Mouse (Mus musculus): Measurements from ENCODE around the gene Rsrc2.

The Rsrc2 gene

DNA sequence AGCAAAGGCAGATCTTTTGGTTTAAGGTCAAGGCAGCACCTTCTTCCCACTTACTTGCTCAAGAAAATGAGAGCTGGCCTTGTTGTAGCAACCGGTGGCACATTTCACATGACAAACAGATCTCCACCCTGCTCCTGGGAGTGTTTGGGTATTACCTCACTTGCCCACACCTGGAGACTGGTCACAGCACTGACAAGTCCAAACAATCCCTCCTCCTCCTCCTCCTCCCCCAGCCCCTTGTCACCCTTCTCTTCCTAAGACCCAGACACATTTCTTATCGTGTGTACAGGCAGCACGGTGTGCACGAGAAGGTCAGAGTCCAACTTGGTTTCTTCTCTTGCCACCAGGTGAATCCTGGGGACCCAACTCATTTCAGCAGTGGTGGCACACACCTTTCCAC lies 52.3 kb downstream of the Rsrc2 start:
- DNase-seq (ENCODE audit: low read depth): no peak

DNA sequence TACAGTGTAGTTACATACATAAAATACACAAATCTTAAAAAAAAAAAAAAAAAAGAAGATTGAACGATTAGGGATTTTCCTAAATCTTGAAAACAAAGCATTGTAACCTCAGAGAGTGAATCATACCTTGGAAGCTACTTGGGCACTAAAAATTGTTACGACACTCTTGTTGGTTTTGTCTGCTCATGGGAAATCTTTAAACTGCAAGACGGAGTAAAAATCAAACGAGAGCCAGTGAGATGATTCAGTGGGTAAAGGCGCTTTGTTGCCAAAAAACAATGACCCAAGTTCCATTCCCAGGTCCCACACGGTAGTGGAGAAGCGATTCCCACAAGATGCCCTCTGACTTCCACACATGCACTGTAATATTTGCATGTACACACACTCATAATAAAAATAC lies 53.0 kb downstream of the Rsrc2 start:
- no peak for DNase-seq (ENCODE audit: low read depth)

DNA sequence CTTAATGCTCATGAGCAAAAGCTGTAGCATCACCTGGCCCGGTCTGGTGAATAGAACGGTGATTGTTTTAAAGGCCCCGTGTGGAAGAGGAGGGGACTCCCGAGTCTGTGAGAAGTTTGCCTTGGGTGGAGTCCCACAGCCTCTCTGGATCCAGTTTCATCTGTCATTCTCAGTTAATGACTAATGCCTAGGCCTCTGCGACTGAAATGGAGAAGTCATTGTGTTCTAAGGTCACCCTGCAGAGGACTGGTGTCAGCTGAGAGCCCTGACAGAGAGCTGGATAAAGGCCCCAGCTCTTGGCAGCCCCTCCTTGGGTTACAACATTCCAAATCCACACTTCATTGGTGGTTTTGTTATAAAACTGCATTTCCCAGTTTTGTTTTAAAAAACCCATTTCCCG lies 54.7 kb downstream of the Rsrc2 start:
- DNase-seq (ENCODE audit: low read depth): no peak

DNA sequence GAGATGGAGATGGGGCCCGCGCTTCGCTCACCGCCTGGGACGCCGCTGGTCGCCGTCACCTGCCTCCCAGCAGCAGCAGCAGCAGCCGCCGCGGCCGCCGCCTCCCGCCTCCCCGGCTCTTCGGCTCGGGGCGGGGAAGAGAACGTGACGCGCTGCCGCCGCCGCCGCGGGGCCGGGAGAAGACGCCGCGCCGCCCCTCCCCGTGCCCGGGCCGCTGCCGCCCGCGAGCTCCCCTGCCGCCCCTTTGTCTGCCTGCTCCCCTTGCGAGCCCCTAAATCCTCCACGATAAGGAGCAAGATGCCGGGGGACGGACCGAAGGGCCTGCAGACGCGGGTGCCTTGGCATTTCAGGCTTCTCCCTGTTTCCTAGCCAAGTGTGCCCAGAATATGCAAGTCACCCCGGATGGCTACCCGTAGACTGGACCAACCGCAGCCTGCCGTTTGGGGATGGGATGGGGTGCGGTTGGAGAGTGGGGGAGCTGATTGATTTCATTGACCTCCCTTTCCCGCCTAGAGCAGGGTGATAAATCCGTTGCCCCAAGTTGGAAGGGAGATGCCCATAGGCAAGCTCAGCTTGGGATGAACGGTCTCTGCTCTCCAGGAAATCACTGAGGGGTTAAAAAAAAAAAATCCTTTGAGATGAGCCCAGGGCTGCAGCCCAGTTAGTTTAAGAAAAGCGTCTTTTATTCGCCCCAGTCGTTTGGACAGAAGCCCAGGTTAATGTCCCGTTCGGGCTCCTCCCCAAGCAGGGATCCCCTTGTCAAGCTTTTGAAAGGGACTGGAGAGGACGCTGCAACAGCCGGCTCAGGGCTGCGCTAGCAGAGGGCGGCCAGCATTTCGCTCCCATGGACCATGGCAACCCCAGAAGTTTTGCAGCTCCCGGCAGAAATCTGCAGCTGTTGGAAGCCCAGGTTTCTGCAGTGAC lies 64.7 kb downstream of the Rsrc2 start, which contains the start of gene Clip1:
Clip1 (minus strand) TSS at position 398 of the 924 bp plus-strand sequence.
- DNase-seq (ENCODE audit: low read depth): peak; percentile 79

DNA sequence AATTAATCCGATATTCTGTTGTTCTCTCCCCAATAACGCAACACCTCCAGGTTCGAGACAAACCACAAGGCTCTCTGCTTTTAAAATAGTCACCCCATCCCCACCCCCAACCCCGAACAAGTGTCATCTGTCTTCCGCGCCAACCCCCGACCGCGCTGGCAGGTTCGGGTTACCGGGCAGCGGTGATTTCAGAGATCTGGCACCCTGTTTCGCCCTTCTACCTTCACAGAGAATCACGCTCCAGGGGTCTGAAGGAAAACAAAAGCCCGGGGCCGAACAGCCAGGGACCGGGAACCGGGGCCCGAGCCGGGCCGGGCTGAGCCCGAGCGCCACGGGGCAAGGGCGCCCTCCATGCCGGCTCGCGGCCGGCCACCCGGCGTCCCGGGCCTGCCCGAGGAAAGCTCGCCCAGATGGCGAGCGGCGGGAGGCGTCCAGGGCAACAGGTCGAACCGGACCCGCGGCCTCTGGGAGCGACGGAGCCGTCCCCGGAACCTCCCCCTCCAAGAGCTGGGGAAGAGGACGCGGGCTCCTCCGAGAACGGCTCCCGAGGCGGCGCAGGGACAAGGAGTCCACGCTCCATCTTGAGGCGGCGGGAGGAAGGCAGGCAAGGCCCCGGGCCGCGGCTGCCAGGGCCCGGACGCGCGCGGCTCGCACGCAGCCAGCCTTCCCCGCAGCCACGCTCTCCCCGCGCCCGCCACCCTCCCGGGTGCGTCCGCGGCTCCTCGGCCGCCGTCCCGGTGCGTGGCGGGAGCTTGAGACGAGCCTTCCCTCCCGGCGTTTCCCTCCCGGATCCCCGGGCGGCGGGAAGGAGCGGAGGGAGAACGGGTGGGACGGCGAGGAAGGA lies 65.6 kb downstream of the Rsrc2 start:
- peak; percentile 78 for DNase-seq (ENCODE audit: low read depth)

DNA sequence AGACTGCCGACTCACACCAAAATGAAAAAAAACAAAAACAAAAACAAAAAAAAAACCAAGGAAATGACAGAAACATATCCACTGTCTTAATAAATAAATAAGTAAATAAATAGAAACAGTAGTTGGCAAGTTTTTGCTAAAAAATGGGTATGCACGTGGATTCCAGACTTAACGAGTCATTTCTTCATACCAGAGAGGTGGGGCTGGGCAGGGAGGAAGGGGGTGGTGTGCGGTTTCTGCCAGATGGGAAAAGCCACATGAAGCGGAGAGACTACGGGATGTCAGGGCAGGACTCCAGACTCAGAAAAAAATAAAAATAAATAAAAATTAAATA lies 66.2 kb downstream of the Rsrc2 start:
- DNase-seq (ENCODE audit: low read depth): no peak

DNA sequence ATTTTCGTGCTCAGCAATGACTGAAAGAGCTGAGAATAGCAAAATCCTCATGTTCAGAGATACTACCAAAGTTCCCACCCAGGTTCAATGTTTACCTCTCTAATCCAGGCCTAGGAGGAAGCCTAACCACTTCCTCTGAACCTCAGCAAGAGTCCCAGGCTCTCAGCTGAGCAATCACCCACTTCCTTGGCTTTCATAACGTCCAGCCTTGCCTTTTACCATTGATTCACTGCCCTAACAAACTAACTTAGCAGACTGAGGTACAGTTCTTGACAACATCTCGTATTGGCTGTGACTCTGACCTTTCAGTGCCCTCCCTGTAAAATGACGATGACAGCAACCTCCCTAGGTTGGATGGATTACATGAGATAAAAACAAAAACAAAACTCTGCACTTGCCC lies 66.8 kb downstream of the Rsrc2 start:
- DNase-seq (ENCODE audit: low read depth): peak; percentile 72

DNA sequence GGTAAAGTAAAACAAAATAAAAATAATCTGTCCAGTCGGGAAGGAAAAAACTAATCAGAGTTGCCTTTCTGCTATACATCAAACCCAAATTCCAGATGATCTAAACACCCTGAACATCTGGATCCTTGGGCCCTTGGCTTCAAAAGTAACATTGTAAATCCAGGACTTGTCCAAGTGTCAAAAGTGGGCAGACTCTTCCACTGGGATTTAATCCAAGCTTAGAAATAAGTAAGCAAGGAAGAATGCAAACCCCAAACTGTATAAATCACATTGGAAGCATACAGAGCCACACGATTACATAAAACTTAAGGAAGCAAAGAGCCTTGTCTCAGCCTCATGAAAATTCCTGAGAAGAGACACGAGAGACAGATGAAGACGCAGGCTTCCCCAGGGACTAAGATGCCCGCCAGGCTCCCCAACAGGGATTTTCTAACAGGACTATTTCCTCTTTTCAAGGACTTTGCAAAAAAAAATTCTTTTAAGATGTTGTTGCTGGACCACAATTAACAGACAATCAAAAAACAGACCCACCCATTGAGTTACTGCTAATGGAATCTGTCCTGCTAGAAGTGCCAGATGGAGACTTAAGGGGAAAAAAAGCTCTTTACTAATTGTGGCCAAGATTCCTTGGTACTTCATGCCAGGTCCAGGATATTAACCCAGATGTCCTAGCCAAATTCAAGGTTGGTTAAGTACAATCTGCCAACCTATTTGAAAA lies 69.5 kb downstream of the Rsrc2 start:
- no peak for DNase-seq (ENCODE audit: low read depth)

DNA sequence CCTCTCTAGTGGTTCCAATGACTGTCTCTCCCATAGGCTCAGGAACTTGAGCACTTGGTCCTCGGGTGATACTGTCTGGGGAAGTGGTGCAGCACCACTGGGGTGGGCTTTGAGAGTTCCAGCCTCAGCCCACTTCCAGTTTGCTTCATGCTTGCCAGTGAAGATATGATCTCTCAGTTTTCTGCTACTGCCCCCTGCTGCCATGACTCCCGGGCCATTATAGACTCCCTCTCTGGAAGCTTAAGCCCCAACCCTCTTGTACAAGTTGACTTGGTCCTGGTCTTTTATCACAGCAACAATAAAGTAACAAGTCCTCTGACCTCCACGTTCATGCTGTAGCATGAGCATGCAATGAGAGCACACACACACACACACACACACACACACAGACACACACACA lies 70.1 kb downstream of the Rsrc2 start:
- no peak for DNase-seq (ENCODE audit: low read depth)

Measured in induced T-regulatory cell, adult 2 months (primary cell).